Mouse (Mus musculus): ENCODE measurements around the gene Vbp1. TPM values are rescaled to one million over a fixed set of nuclear protein-coding genes. Genes with fewer than 3 reads are reported as not detected.
"Not testable (repeated sequence)": the region's sequence is repeated elsewhere in the genome, so short reads cannot be mapped to it uniquely, and the experiment has no call there.

Gene Vbp1
- 10 to 100 TPM; 36.9 to 46.6 TPM for total RNA-seq (2021)
- long read RNA-seq, experiment 1, transcript Vbp1-201 (6 exons, 1,595 nt), result major isoform, 83 of 85 reads
- long read RNA-seq, experiment 1, partial matches to known transcripts, result 0 of 85 reads
- long read RNA-seq, experiment 1, other reads (novel, unspliced or antisense), result 2 of 85 reads
- long read RNA-seq, experiment 2, transcript Vbp1-201 (6 exons, 1,595 nt), result major isoform, 89 of 92 reads
- long read RNA-seq, experiment 2, partial matches to known transcripts, result 1 of 92 reads
- long read RNA-seq, experiment 2, other reads (novel, unspliced or antisense), result 2 of 92 reads

DNA sequence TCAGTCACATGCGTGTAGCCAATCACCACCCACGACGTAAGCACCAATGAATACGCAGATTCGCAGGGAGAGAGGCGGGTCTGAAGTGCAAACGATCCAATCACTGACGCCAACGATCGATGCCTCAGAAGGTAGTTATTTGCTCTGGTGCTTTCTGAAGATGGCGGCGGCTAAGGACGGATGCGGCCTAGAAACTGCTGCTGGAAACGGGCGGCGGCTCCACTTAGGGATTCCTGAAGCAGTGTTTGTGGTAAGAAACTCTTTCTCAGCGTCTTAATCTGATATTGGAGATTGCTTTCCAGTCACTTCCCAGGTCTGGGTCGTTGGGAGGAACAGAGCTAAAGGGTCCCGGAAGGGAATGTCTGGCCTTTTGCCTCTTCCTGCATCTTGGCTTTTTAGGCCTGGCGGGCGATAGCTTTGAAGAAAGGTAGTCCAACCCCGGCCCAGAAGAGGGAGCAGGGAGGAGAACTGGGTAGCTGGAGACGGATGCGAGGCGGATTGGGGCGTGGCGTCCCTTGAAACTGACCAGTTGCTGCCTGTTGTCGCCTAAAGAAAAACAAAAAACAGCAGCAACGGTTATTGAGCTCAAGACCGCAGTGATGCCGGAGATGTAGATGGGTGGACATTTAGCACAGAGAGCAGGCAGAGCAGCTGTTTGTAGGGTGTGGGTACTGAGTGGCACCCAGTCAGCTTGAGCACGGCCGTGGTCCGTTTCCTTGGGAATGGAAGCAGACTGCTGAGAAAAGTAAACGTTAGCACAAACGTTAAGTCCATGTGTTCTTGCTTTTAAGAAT lies at the start of gene Vbp1:
Gene Vbp1 (plus strand): TSS at position 121 of the 794 bp plus-strand sequence.
- Histone ChIP-seq H3K27ac (peak within 1 kb of the TSS; percentile 89), H3K4me3 (peak within 1 kb of the TSS; percentile 84)
- TF ChIP-seq CTCF (IDR thresholded peaks at IDR 0.05), result no peak
- DNase-seq, result peak; percentile 88
- intact Hi-C loops (cut with DNase I), result no loop called here

DNA sequence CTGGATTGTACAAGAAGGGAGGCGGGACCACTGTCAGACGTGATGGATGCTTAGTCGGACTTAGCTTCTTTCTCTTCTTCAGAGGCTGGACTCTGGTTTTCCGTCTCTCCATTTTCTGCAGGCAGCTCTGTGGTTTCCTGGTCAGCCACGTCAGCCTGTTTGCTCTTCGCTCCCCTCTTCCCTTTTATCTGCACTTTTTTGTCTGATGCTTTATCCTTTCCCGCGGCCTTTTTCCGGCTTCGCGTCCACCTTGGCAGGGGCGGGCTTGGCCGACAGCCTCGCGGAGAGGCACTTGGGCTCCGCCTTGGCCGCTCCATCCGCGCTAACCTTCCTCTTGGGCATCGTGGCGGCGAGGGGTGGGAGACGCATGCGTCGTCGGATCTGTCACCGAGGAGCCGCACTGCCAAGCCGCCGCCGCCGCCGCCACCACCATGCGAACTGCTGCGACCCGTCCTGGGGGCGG lies 38.9 kb upstream of the Vbp1 start:
- intact Hi-C loops (cut with DNase I), result not testable (repeated sequence)
- Histone ChIP-seq H3K4me3 (peak overlapping the region; percentile 67), H3K27ac (peak overlapping the region; percentile 31; the same call in 1 of the 2 replicates)
- DNase-seq, result peak; percentile 50

DNA sequence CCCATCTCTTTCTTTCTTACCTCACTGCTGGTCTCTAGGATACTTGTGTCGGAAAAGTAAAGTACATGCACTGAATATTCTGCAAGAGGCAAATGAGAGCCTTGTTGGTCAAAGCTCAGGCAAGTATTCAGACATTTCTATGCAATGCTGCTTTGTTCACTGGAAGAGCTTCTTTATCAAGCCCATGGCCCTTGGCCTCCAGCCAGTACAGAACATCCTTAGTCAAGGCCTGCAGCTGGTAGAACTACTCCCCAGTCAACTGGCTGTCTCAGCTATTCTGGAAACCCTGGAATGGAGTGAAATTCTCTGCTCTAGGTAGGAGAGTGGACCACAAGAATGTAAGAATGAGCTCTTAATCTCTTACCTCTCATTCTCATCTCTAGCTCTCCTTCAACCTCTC lies 24.2 kb upstream of the Vbp1 start:
- TF ChIP-seq CTCF (IDR thresholded peaks at IDR 0.05), result no peak
- DNase-seq, result no peak
- intact Hi-C loops (cut with DNase I), result no loop called here
- H3K27ac ChIP-seq, result no peak overlapping the region
- H3K4me3 ChIP-seq, result no peak overlapping the region

DNA sequence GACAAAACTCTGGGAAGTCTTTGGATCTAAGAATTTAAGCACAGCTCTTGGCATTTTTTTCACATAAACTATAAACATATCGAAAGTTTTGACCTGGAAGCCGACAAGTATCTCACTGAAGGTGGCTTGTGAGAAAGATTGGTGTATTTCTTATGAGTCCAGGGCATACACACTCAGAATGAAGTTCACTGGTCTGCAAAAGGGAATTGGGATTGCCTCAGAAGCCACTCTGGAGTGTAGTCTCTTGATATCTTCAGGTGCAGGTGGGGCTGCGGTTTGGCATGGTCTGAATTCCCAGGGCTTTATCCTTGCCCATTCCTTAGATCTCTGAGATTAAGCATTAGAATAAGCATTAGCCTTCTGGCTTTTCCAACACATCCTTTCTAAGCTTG lies 316 bp upstream of the Vbp1 start:
- Histone ChIP-seq H3K27ac (no peak overlapping the region), H3K4me3 (peak overlapping the region; percentile 84)
- intact Hi-C loops (cut with DNase I), result no loop called here
- DNase-seq, result no peak
- no peak for TF ChIP-seq CTCF (IDR thresholded peaks at IDR 0.05)

DNA sequence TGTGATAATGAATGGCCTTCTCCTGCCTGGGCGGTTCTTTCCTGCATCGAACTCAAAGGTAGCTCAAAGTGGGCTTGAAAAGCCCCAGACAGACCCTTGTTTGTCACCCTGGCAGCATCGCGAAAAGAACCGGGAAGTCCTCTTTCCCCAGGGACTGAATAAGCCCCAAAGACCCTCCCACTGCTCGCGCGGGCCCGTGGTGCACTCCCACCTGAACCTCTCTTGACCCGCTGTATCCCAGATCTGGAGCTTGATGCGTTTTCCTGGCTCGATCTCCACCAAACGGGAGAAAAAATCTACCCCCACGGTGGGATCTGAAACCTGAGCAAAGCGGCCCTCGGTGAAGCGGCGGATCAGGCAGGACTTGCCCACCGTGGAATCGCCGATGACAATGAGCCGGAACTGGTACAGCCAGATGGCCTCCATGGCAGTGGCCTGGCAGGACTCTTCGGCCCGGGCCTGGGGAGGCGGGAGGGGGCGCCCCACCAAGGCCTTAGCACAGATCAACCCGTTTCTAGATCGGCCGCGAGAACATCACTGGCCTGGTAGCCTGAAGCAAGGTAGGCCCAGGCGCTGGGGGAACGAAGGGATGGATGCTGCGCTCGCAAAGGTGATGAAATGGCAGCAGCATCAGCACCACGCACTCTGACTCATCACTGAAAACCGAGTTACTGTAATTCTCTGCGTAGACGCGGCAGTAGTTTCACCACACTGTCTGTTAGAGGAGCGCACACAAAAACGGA lies 63.7 kb downstream of the Vbp1 start, which contains the start of gene Rab39b:
Gene Rab39b (minus strand): TSS at position 650 of the 743 bp plus-strand sequence.
- no peak within 1 kb of the TSS for H3K27ac ChIP-seq
- TF ChIP-seq CTCF (IDR thresholded peaks at IDR 0.05), result no peak
- peak within 1 kb of the TSS; percentile 66 for H3K4me3 ChIP-seq
- DNase-seq, result peak; percentile 13
- intact Hi-C loops (cut with DNase I), result no loop called here

DNA sequence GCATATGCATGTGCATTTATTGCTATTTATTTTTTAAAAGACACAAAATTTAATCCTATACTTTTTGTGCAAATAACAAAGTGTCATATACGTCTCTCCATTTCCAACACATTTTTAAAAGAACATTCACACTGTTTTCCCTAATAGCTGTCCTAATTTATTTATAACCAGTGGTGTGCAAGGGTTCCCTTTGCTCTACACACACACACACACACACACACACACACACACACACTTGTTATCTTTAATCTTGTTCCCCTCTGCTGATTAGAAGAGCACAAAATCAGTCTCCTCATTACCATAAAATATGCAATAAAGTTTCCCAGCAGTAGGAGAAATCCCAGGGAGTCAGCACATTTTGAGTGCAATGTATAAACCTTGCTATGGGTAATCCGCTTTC lies 64.4 kb downstream of the Vbp1 start:
- Histone ChIP-seq H3K4me3 (no peak overlapping the region), H3K27ac (no peak overlapping the region)
- intact Hi-C loops (cut with DNase I), result no loop called here
- no peak for DNase-seq
- TF ChIP-seq CTCF (IDR thresholded peaks at IDR 0.05), result no peak

Other genes starting within 250 kb of the Vbp1 start
- gene Fundc2, start 131.9 kb upstream of the Vbp1 start, total RNA-seq (2021), result 100 to 1,000 TPM; 239 to 264 TPM
- 1 to 10 TPM in 1 of 2 experiments, under 1 TPM in 1; 0.99 to 1.1 TPM for gene F8, start 131.7 kb upstream of the Vbp1 start, total RNA-seq (2021)
- 1 to 10 TPM; 9.4 to 9.7 TPM for gene Cmc4, start 97.7 kb upstream of the Vbp1 start, total RNA-seq (2021)
- gene Mtcp1, start 97.7 kb upstream of the Vbp1 start, total RNA-seq (2021), result 1 to 10 TPM; 3.1 to 3.7 TPM
- 10 to 100 TPM; 19.8 to 23.2 TPM for gene Brcc3, start 97.7 kb upstream of the Vbp1 start, total RNA-seq (2021)
- gene Rab39b, start 63.9 kb downstream of the Vbp1 start, total RNA-seq (2021), result under 1 TPM; 0.08 TPM

Data from gastrocnemius, adult 2 months (tissue).